Mouse (Mus musculus): ENCODE measurements around the gene Ppp1r12c.

Gene Ppp1r12c

GRCm38 (mm10) chr7:4491308-4491707 lies 10.2 kb downstream of the Ppp1r12c start:
- DNase-seq, result peak in 1 of 2 experiments; percentile 45

- DNase-seq, result no peak
Observed at GRCm38 (mm10) chr7:4482281-4482680, 19.2 kb downstream of the Ppp1r12c start.

GRCm38 (mm10) chr7:4479674-4480073 lies 21.8 kb downstream of the Ppp1r12c start:
- peak; percentile 71 to 75 for DNase-seq

- DNase-seq, result no peak
Observed at GRCm38 (mm10) chr7:4478796-4479291, 22.6 kb downstream of the Ppp1r12c start.

- peak; percentile 81 to 90 for DNase-seq
Observed at GRCm38 (mm10) chr7:4478021-4478795, 23.3 kb downstream of the Ppp1r12c start.

- DNase-seq, result no peak
Observed at GRCm38 (mm10) chr7:4473940-4474339, 27.5 kb downstream of the Ppp1r12c start.

GRCm38 (mm10) chr7:4471179-4471555 lies 30.3 kb downstream of the Ppp1r12c start:
- DNase-seq, result peak; percentile 94

- DNase-seq, result peak; percentile 83 to 88
Observed at GRCm38 (mm10) chr7:4470275-4471178, 31.0 kb downstream of the Ppp1r12c start.

- DNase-seq, result no peak
Observed at GRCm38 (mm10) chr7:4467801-4468200, 33.7 kb downstream of the Ppp1r12c start.

- DNase-seq, result peak; percentile 65 to 75
Observed at GRCm38 (mm10) chr7:4464194-4464824, 37.2 kb downstream of the Ppp1r12c start.

- no peak for DNase-seq
Observed at GRCm38 (mm10) chr7:4460576-4461434, 40.7 kb downstream of the Ppp1r12c start, which contains the start of gene Eps8l1. Eps8l1 (plus strand) TSS chr7:4460674.

- DNase-seq, result peak in 1 of 2 experiments; percentile 6
Observed at GRCm38 (mm10) chr7:4452644-4453043, 48.8 kb downstream of the Ppp1r12c start.

- DNase-seq, result no peak
Observed at GRCm38 (mm10) chr7:4449211-4449610, 52.3 kb downstream of the Ppp1r12c start.

GRCm38 (mm10) chr7:4448439-4448838 lies 53.0 kb downstream of the Ppp1r12c start:
- DNase-seq, result no peak

- DNase-seq, result no peak
Observed at GRCm38 (mm10) chr7:4447138-4447537, 54.3 kb downstream of the Ppp1r12c start.

- DNase-seq, result peak; percentile 87 to 92
Observed at GRCm38 (mm10) chr7:4445216-4445791, 56.2 kb downstream of the Ppp1r12c start, which contains the start of gene Rdh13. Rdh13 (minus strand) TSS chr7:4445649.

GRCm38 (mm10) chr7:4440549-4440948 lies 60.9 kb downstream of the Ppp1r12c start:
- no peak for DNase-seq

- DNase-seq, result no peak
Observed at GRCm38 (mm10) chr7:4437721-4438120, 63.8 kb downstream of the Ppp1r12c start.

- no peak for DNase-seq
Observed at GRCm38 (mm10) chr7:4432026-4432425, 69.5 kb downstream of the Ppp1r12c start.

GRCm38 (mm10) chr7:4431548-4431947 lies 69.9 kb downstream of the Ppp1r12c start:
- peak; percentile 89 for DNase-seq
